Mouse (Mus musculus) midbrain, embryonic 12.5 days (tissue): ENCODE measurements around the gene Fbxw11. TPM values are rescaled to one million over a fixed set of nuclear protein-coding genes. Genes with fewer than 3 reads are reported as not detected.
"Not testable (repeated sequence)": the region's sequence is repeated elsewhere in the genome, so short reads cannot be mapped to it uniquely, and the experiment has no call there.

Experiments used
- ATAC-seq: fragments of 200-750 bp; cut with Nextera tagmentation; 2 replicates; pipeline ENCODE4 v1.8.0; 2017; ENCODE audit warnings: low read depth, moderate TSS enrichment, moderate library complexity; ENCODE audit not compliant: low FRiP score
- H3K27ac ChIP-seq: fragments of 300-500 bp; sonication (generic); replicated peaks from 2 replicates; pipeline ENCODE4 v1.5.1; 2016; ENCODE audit warnings: mild to moderate bottlenecking
- H3K27me3 ChIP-seq: fragments of 300-500 bp; sonication (generic); 2 replicates; pipeline ENCODE4 v1.6.1; 2016; ENCODE audit warnings: mild to moderate bottlenecking
- H3K36me3 ChIP-seq: fragments of 300-500 bp; sonication (generic); 2 replicates; pipeline ENCODE4 v1.6.1; 2016
- H3K4me1 ChIP-seq: fragments of 300-500 bp; sonication (generic); 2 replicates; pipeline ENCODE4 v1.6.1; 2016
- H3K4me2 ChIP-seq: fragments of 300-500 bp; sonication (generic); replicated peaks from 2 replicates; pipeline ENCODE4 v1.6.1; 2016; ENCODE audit warnings: mild to moderate bottlenecking, moderate library complexity
- H3K4me3 ChIP-seq: fragments of 300-500 bp; sonication (generic); 2 replicates; pipeline ENCODE4 v1.5.1; 2016; ENCODE audit warnings: mild to moderate bottlenecking
- H3K9ac ChIP-seq: fragments of 300-500 bp; sonication (generic); replicated peaks from 2 replicates; pipeline ENCODE4 v1.6.1; 2016; ENCODE audit warnings: mild to moderate bottlenecking, moderate library complexity
- H3K9me3 ChIP-seq: fragments of 300-500 bp; sonication (generic); 2 replicates; pipeline ENCODE4 v1.6.1; 2016; ENCODE audit warnings: mild to moderate bottlenecking
- WGBS: fragments of 180-500 bp; shearing (Covaris S2); methylation state at CpG from one replicate; pipeline ENCODE4 v1.1.7; 2016; 5-methylcytosine and 5-hydroxymethylcytosine counted together
- polyA plus RNA-seq: library from polyadenylated mRNA; unstranded; fragments of >200 nt; fragmentation: Nextera tagmentation; extraction: Ambion mirVana; gene quantifications from 2 replicates; pipeline ENCODE4 v1.2.1, GENCODE M21; 2016

Fbxw11 gene
- polyA plus RNA-seq, 1 experiment from 2014 or later, result 110 TPM

- H3K36me3 ChIP-seq, result no peaks in the 10 kb centered on the region
- no peak for ATAC-seq
- H3K9me3 ChIP-seq, result no peaks in the 10 kb centered on the region
- no peaks in the 10 kb centered on the region for H3K27me3 ChIP-seq
- H3K4me3 ChIP-seq, result no peak overlapping the region
- no peak overlapping the region for H3K27ac ChIP-seq
- H3K4me1 ChIP-seq, result 0 out of 2 replicates have a peak, but pooled peaks cover 3% of the 10 kb centered on the region
- H3K9ac ChIP-seq, result no peak overlapping the region
- H3K4me2 ChIP-seq, result no peak overlapping the region
Observed at GRCm38 (mm10) chr11:32650236-32650749, 7.8 kb downstream of the Fbxw11 start.

GRCm38 (mm10) chr11:32650893-32651590, 8.5 kb downstream of the Fbxw11 start:
- Histone ChIP-seq H3K27ac (no peak overlapping the region), H3K36me3 (no peaks in the 10 kb centered on the region), H3K27me3 (no peaks in the 10 kb centered on the region), H3K9ac (no peak overlapping the region), H3K9me3 (no peaks in the 10 kb centered on the region), H3K4me2 (no peak overlapping the region), H3K4me3 (no peak overlapping the region), H3K4me1 (0 out of 2 replicates have a peak, but pooled peaks cover 3% of the 10 kb centered on the region)
- WGBS, result 91% methylated on average over 7 of the region's 7 CpGs
- no peak for ATAC-seq

GRCm38 (mm10) chr11:32651723-32652122, 9.2 kb downstream of the Fbxw11 start:
- Histone ChIP-seq H3K36me3 (no peaks in the 10 kb centered on the region), H3K9ac (no peak overlapping the region), H3K27me3 (no peaks in the 10 kb centered on the region), H3K4me1 (0 out of 2 replicates have a peak, but pooled peaks cover 3% of the 10 kb centered on the region), H3K27ac (no peak overlapping the region), H3K4me3 (no peak overlapping the region), H3K9me3 (no peaks in the 10 kb centered on the region), H3K4me2 (no peak overlapping the region)
- no peak for ATAC-seq
- 88% methylated on average over 1 of the region's 1 CpGs for WGBS

GRCm38 (mm10) chr11:32662082-32662656, 19.6 kb downstream of the Fbxw11 start:
- no peak overlapping the region for H3K4me3 ChIP-seq
- no peak overlapping the region for H3K9ac ChIP-seq
- WGBS, result 93% methylated on average over 1 of the region's 1 CpGs
- no peaks in the 10 kb centered on the region for H3K9me3 ChIP-seq
- H3K27me3 ChIP-seq, result no peaks in the 10 kb centered on the region
- H3K27ac ChIP-seq, result no peak overlapping the region
- no peak overlapping the region for H3K4me2 ChIP-seq
- no peak for ATAC-seq
- 0 out of 2 replicates have a peak, but pooled peaks cover 4% of the 10 kb centered on the region for H3K36me3 ChIP-seq
- 0 out of 2 replicates have a peak, but pooled peaks cover 3% of the 10 kb centered on the region for H3K4me1 ChIP-seq

- no peaks in the 10 kb centered on the region for H3K9me3 ChIP-seq
- H3K4me1 ChIP-seq, result 0 out of 2 replicates have a peak, but pooled peaks cover 3% of the 10 kb centered on the region
- no peaks in the 10 kb centered on the region for H3K27me3 ChIP-seq
- no peak for ATAC-seq
- H3K9ac ChIP-seq, result no peak overlapping the region
- 0 out of 2 replicates have a peak, but pooled peaks cover 4% of the 10 kb centered on the region for H3K36me3 ChIP-seq
- H3K4me2 ChIP-seq, result no peak overlapping the region
- H3K27ac ChIP-seq, result no peak overlapping the region
- no peak overlapping the region for H3K4me3 ChIP-seq
- WGBS, result 92% methylated on average over 3 of the region's 3 CpGs
Observed at GRCm38 (mm10) chr11:32665639-32666038, 23.1 kb downstream of the Fbxw11 start.

GRCm38 (mm10) chr11:32666983-32667382, 24.5 kb downstream of the Fbxw11 start:
- 0 out of 2 replicates have a peak, but pooled peaks cover 2% of the 10 kb centered on the region for H3K4me1 ChIP-seq
- no peaks in the 10 kb centered on the region for H3K36me3 ChIP-seq
- no peak overlapping the region for H3K4me2 ChIP-seq
- ATAC-seq, result no peak
- no peak overlapping the region for H3K4me3 ChIP-seq
- no peaks in the 10 kb centered on the region for H3K27me3 ChIP-seq
- no peak overlapping the region for H3K9ac ChIP-seq
- H3K9me3 ChIP-seq, result no peaks in the 10 kb centered on the region
- H3K27ac ChIP-seq, result no peak overlapping the region

GRCm38 (mm10) chr11:32671480-32671879, 29.0 kb downstream of the Fbxw11 start:
- Histone ChIP-seq H3K4me2 (no peak overlapping the region), H3K4me1 (no peaks in the 10 kb centered on the region), H3K27me3 (no peaks in the 10 kb centered on the region), H3K9ac (no peak overlapping the region), H3K27ac (no peak overlapping the region), H3K4me3 (no peak overlapping the region), H3K9me3 (no peaks in the 10 kb centered on the region), H3K36me3 (no peaks in the 10 kb centered on the region)
- ATAC-seq, result no peak
- WGBS, result 97% methylated on average over 4 of the region's 4 CpGs

- WGBS, result 68% methylated on average over 3 of the region's 3 CpGs
Observed at GRCm38 (mm10) chr11:32676777-32677176, 34.3 kb downstream of the Fbxw11 start.

GRCm38 (mm10) chr11:32677811-32678210, 35.3 kb downstream of the Fbxw11 start:
- Histone ChIP-seq H3K9ac (no peak overlapping the region), H3K27ac (no peak overlapping the region), H3K4me2 (no peak overlapping the region), H3K9me3 (no peaks in the 10 kb centered on the region), H3K27me3 (no peaks in the 10 kb centered on the region), H3K4me3 (no peak overlapping the region), H3K36me3 (no peaks in the 10 kb centered on the region), H3K4me1 (0 out of 2 replicates have a peak, but pooled peaks cover 14% of the 10 kb centered on the region)
- 93% methylated on average over 1 of the region's 1 CpGs for WGBS
- ATAC-seq, result no peak

More at GRCm38 (mm10) chr11:32676777-32677176, 34.3 kb downstream of the Fbxw11 start:
- Histone ChIP-seq H3K4me1 (0 out of 2 replicates have a peak, but pooled peaks cover 14% of the 10 kb centered on the region), H3K9me3 (no peaks in the 10 kb centered on the region), H3K27ac (no peak overlapping the region), H3K9ac (no peak overlapping the region), H3K4me3 (no peak overlapping the region), H3K36me3 (no peaks in the 10 kb centered on the region), H3K27me3 (no peaks in the 10 kb centered on the region), H3K4me2 (no peak overlapping the region)
- no peak for ATAC-seq

- H3K27me3 ChIP-seq, H3K9ac ChIP-seq, H3K4me3 ChIP-seq, ATAC-seq, H3K4me2 ChIP-seq, H3K36me3 ChIP-seq, H3K9me3 ChIP-seq, H3K27ac ChIP-seq: not testable (repeated sequence)
- peaks cover 18% of the 10 kb centered on the region; the same call in 1 of the 2 replicates for H3K4me1 ChIP-seq
- 97% methylated on average over 4 of the region's 4 CpGs for WGBS
Observed at GRCm38 (mm10) chr11:32679091-32679490, 36.6 kb downstream of the Fbxw11 start.

GRCm38 (mm10) chr11:32680014-32680413, 37.5 kb downstream of the Fbxw11 start:
- Histone ChIP-seq H3K9me3 (no peaks in the 10 kb centered on the region), H3K4me1 (peaks cover 18% of the 10 kb centered on the region; the same call in 1 of the 2 replicates), H3K36me3 (no peaks in the 10 kb centered on the region), H3K27ac (no peak overlapping the region), H3K9ac (no peak overlapping the region), H3K4me2 (no peak overlapping the region), H3K4me3 (no peak overlapping the region), H3K27me3 (no peaks in the 10 kb centered on the region)
- ATAC-seq, result no peak
- 89% methylated on average over 4 of the region's 4 CpGs for WGBS

- 71% methylated on average over 3 of the region's 3 CpGs for WGBS
Observed at GRCm38 (mm10) chr11:32681192-32681795, 38.8 kb downstream of the Fbxw11 start.

More at GRCm38 (mm10) chr11:32681192-32681795, 38.8 kb downstream of the Fbxw11 start:
- H3K4me2 ChIP-seq, result no peak overlapping the region
- ATAC-seq, result no peak
- H3K4me1 ChIP-seq, result peaks cover 18% of the 10 kb centered on the region; the same call in 1 of the 2 replicates
- no peak overlapping the region for H3K4me3 ChIP-seq
- no peaks in the 10 kb centered on the region for H3K9me3 ChIP-seq
- H3K9ac ChIP-seq, result no peak overlapping the region
- H3K27me3 ChIP-seq, result no peaks in the 10 kb centered on the region
- no peak overlapping the region for H3K27ac ChIP-seq
- no peaks in the 10 kb centered on the region for H3K36me3 ChIP-seq
